Mouse (Mus musculus): Measurements from ENCODE around the gene Cd248.

Gene Cd248

DNA sequence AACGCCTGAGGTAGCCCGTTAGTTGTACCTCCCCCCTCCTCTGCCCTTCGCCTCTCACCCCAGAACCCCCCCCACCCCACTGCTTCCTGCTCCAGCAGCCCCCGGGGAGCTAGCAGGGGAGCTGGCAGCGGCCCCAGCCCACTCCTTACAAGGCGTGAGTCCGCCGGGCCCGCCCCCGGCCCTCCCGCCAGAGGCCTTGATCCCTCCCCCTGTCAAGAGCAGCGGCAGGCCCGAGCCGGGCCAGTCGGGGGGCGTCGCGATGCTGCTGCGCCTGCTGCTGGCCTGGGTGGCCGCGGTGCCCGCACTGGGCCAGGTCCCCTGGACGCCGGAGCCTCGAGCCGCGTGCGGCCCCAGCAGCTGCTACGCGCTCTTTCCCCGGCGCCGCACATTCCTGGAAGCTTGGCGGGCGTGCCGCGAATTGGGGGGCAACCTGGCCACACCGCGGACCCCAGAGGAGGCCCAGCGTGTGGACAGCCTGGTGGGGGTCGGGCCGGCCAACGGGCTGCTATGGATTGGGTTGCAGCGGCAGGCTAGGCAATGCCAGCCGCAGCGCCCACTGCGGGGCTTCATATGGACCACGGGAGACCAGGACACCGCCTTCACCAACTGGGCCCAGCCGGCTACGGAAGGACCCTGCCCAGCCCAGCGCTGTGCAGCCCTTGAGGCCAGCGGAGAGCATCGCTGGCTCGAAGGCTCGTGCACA is at the start of gene Cd248:
TSS of gene Cd248 (plus strand) at position 212 of the 703 bp plus-strand sequence.
- peak in 1 of 2 experiments; percentile 76 for DNase-seq (ENCODE audit: low spot score in 2 of 2)

DNA sequence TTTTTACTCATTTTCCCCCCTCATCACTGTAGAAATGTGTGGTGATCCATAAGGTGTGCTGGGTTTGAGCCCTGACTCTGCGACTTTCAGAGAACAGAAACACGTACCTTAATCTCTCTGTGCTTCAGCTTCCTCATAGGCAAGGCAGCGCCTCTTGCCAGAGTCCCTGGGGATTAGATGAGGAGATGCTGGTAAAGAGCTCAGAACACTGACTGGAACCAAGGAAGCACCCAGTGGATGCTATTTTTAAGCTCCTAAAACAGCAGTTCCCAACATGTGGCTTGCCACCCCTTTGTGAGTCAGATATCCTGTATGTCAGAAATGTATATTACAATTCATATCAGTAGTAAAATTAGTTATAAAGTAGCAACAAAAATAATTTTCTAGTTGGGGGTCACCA is 49.7 kb upstream of the Cd248 start:
- DNase-seq (ENCODE audit: low spot score in 2 of 2), result no peak

DNA sequence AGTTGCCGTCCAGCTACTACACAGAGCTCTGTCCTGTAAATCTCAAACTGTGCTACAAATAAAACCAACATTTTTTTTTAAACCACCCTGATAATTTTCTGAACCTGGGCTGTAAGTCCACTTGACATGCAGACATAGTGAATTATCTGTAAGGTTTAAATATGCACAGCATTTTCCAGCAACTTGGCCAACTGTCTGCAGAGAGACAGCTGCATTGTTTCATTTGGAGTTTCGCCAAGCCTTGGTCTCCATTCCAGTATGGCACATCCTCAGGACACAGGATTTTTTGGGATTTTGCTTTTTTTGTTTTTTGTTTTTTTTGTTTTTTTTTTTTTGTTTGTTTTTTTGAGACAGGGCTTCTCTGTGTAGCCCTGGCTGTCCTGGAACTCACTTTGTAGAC is 46.5 kb upstream of the Cd248 start:
- DNase-seq (ENCODE audit: low spot score in 2 of 2), result no peak

DNA sequence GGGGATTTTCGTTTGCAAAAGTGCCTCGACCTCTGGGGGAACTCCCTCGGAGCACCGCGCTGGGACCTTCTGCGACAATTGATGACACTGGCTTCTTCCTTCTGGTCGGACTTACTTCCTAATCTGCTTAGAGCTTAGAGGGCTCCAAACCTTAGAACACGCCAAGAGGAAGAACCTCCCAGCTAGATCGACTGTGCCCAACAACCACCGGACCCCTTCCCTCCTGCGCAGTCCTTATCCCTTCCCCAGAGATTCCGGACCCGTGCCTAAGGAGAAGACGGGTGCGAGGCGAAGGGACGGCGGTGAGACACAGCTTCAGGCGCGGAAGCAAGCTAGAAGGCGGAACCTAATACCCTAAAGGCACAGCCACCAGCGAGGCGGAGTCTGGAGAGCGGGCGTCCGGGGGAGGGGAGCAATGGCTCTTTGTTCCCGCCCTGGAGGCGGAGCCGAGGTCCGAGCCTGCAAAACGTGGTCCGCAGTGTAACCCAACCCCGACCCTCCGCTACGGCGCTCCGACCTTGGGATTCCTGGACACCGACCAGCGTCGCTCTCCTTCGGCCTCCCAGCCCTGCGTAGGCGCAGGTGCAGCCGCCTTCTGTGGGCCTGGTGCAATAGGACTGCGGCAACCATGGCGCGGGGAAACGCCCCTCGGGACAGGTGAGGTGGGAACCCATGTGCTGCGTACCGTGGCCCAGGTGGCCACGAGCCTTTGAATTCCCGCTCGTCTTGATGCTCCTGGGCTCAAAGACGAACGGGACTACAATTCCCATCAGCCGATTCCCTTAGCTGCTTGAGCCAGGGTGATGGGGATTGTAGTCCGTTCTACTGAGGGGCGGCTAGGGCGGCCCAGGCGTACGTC is 44.0 kb upstream of the Cd248 start, which contains the start of gene Slc29a2:
TSS of gene Slc29a2 (plus strand) at position 240 of the 859 bp plus-strand sequence.
- DNase-seq (ENCODE audit: low spot score in 2 of 2), result peak; percentile 86 to 93

DNA sequence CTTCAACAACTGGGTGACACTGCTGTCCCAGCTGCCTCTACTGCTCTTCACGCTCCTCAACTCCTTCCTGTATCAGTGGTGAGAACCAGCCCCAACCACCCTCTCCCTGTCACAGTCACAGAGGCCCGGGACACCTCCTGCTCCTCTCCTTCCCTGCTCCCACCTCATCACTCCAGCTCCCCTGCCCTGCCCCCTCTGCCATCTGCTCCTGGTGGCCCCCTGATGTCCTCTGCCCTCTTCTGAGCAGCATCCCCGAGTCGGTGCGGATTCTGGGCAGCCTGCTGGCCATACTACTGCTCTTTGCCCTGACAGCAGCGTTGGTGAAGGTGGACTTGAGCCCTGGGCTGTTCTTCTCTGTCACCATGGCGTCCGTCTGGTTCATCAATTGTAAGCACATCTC is 41.8 kb upstream of the Cd248 start:
- DNase-seq (ENCODE audit: low spot score in 2 of 2), result no peak

DNA sequence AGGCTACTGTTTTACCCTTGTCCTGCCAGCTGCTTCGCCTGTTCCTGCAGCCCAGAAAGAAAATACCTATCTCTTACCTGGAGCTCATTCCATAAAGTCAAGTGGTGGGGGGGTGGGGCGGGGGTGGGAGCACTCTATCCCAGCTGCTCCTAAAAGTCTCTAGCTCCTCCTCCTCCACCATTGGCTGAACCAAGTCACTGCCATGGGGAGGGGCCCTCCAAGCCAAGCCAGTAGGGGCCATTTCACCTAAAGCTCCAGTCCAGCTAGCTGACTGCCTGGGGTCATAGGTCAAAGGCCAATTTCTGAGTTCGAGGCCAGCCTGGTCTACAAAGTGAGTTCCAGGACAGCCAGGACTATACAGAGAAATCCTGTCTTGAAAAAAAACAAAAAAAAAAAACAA is 35.2 kb upstream of the Cd248 start:
- DNase-seq (ENCODE audit: low spot score in 2 of 2), result no peak

DNA sequence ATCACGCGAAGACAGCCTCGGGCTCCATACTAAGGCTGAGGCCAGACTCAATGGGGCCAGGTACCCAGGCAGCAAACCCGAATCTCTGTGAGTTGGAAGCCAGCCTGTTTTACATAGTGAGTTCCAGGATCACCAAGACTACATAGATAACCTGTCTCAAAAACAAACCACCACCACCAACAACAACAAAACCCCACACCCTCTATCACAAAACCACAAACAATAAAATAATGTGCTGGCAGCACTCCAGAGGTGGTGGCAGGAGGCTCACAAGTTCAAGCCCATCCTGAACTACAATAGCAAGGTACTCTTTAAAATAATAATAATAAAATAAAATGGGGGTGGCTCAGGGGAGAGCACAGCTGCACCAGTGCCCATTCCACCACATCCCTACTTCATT is 31.3 kb upstream of the Cd248 start:
- no peak for DNase-seq (ENCODE audit: low spot score in 2 of 2)

DNA sequence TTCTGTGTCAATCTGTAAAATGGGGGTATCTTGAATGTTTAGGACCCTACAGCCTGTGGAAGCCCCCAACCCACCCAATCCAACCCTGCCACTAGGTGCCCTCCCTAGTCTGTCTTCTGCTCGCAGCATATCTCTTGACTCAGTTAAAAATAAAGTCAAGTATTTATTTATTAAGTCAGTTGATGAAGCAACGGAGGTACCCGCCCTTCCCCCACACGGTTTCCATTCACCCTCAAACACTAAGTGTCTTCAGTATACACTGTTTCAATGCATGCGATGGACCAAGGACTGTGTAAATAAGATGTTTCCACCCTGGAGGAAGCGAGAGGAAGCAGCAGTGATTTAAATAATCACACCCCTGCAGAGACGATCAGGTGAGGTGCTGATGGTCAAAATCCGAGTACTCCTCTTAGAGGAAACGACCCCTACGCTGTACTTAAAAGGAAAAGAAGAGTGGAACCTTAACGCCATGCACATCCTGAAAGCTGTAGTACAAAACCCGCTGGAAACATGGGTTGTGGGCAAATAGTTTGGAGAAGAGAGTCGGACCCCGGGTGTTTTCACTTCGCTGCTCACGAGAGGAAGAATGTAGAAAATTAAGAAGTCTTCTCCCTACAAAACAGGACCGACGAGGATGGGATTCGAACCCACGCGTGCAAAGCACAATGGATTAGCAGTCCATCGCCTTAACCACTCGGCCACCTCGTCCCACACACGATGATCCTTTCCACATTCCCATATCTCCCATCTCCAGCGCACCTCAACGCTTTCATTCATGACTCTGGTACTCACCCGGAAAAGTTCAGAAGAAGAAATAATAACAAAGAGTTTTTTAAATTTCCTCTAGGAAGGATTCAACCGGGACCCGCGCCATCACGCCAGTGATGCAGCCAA is 30.0 kb upstream of the Cd248 start:
- peak; percentile 58 to 69 for DNase-seq (ENCODE audit: low spot score in 2 of 2)

DNA sequence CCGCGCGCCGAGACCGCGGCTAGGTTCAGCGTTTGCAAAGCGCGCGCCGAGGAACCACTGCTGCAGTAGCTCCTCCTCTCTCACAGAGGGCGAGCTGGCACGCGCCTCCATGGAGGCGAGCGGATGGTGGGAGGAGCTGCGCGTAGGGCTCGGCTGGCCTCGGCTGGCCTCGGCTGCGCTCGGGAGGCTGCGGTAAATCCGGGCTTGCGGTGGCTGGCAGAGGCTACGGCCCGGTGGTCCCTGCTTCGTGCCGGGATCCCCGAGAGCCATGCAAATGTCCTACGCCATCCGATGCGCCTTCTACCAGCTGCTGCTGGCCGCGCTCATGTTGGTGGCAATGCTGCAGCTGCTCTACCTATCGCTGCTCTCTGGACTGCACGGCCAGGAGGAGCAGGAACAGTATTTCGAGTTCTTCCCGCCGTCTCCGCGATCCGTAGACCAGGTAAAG is 29.1 kb upstream of the Cd248 start, which contains the start of the genes B4gat1 and AC124502.3:
TSS of gene B4gat1 (plus strand) at position 118 of the 448 bp plus-strand sequence.
TSS of gene AC124502.3 (plus strand) at position 183 of the 448 bp plus-strand sequence.
- DNase-seq (ENCODE audit: low spot score in 2 of 2), result peak; percentile 81 to 87

DNA sequence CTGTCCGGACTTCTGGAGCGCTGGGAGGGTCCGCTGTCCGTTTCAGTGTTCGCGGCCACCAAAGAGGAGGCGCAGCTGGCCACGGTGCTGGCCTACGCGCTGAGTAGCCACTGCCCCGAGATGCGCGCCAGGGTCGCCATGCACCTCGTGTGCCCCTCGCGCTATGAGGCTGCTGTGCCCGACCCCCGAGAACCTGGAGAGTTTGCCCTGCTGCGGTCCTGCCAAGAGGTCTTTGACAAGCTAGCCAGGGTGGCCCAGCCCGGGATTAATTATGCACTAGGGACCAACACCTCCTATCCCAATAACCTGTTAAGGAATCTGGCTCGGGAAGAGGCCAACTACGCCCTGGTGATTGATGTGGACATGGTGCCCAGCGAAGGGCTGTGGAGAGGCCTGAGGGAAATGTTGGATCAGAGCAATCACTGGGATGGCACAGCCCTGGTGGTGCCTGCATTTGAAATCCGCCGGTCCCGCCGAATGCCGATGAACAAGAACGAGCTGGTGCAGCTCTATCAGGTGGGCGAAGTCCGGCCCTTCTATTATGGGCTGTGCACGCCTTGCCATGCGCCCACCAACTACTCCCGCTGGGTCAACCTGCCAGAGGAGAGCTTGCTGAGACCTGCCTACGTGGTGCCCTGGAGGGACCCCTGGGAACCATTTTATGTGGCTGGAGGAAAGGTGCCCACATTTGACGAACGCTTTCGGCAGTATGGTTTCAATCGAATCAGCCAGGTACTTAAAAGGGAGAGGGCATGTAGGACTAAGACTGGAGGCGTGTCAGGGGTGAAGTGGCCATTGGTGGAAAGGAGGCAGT is 28.4 kb upstream of the Cd248 start:
- DNase-seq (ENCODE audit: low spot score in 2 of 2), result no peak

DNA sequence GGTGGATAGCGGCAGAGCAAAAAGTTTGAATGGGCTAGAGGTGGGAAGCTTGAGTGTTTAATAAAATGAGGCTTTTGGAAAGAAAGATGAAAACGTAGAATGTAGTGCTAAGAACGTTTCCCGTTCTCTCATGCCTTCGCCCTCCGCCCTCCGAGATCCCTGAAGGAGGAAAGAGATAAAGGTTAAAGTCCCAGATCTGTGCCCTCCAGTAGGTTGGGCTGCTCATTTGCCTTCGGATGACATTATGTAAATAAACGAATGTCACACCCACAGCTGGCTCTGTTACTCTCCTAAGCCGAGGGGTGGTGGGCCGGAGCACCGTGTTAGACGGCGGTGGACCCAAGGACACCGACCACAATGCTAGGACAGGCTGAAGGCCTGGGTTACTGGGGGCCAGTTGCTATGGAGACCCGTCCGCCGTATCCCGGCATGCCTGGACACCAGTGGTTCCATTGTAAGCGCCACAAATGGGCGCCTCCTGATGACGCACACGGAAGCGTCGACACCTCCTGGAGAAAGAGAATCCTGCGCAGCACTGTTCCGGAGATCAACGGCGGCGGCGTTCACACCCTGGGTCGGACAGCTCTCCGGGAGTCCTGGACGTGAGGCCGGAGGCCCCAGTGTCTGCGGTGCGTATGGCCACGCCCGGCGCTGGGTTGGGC is 26.9 kb upstream of the Cd248 start, which contains the start of gene Brms1:
TSS of gene Brms1 (plus strand) at position 493 of the 662 bp plus-strand sequence.
- peak; percentile 86 to 89 for DNase-seq (ENCODE audit: low spot score in 2 of 2)

DNA sequence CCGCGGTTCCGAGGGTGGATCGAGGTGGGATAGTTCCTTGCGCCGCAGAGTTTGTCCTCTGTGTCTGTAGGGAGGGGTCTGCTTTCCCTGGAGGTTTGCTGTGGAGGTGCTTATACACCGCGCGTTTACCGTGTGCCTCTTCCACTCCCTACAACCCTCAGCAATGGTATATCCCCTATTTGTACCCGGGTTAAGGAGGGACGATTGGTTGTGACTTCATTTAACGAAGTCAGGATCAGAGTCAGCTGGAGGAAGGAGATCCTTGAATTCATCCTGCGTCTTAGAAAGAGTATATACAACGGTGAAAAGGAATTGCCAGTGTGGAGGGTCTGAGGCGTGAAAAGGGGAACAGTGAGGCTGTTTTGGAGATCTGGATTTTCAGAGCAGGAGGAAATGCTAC is 26.3 kb upstream of the Cd248 start:
- no peak for DNase-seq (ENCODE audit: low spot score in 2 of 2)

DNA sequence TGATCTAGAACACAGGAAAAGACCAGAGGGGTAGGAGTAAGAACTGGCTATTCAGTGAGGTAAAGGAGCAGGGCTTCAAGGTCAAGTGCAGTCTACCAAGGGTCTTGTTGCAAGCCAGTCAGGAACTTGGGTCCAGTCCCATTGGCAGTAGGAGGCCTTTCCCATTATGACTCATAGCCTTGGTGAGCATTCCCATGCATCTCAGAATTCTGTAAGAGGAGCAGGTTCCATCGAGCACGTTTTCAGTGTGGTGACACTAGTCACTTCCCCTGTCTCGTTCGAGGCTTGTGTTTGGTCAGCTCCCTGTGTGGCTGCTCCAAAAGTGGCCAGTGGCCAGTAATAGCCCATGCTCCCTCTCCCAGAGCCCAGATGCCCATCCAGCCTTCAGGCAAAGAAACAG is 22.3 kb upstream of the Cd248 start:
- DNase-seq (ENCODE audit: low spot score in 2 of 2), result no peak

DNA sequence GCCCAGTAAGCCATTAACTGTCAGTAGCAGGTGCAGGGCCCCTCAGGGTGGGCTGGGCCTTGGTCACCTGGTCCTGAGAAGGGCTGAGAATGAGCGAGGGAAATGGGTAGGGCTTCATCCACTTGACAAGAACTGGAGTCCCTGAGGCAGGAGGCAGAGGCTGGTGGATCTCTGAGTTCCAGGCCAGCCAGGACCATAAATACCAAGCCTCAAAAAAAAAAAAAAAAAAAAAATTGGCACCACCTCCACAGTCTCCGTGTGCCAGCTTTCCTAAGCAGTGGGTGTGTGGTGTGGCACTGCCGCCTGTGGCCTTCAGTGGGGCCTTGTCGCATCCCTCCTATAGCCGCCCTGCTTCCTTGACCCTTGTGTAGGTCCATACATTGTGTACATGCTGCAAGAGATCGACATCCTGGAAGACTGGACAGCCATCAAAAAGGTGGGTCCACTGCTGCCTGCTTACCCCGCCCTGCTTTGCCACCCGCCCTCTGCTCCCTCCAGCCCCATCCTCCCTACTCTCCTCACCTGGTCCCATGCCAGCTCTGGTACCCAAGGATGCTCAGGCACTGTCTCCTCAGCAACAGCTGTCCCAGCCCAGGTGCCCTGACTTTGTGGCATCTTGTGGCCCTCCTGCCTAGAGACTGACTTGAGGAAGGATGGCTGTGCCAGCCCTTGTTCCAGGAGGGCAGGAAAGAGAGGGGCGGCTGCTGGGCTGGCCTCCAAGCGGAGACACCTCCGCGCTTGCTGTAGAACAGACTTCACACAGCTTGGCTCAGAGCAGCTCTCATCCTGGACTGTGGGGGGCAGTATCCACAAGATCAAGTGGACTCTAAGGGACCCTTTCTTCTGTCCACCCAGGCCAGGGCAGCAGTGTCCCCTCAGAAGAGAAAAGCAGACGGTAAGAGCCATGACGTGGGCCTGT is 19.5 kb upstream of the Cd248 start:
- DNase-seq (ENCODE audit: low spot score in 2 of 2), result no peak

DNA sequence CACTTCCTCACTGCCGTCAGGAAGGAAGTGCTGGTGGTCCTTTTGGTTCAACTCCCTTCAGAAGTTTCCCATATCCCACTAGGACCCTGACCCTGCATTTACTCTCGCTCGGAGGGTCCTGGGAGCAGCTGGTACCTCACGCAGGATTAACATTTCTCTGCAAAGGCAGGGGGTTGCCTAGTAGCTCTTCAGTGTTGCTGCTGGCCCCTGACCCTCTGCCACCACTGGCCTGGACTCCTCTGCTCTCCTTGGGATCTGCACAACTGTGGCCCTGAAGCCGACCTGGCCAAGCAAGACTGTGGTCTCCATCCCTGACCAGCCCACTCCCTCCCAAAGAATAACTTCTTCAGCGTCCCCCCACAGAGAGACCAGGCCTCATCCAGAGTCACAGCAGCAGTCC is 18.6 kb upstream of the Cd248 start:
- DNase-seq (ENCODE audit: low spot score in 2 of 2), result no peak

DNA sequence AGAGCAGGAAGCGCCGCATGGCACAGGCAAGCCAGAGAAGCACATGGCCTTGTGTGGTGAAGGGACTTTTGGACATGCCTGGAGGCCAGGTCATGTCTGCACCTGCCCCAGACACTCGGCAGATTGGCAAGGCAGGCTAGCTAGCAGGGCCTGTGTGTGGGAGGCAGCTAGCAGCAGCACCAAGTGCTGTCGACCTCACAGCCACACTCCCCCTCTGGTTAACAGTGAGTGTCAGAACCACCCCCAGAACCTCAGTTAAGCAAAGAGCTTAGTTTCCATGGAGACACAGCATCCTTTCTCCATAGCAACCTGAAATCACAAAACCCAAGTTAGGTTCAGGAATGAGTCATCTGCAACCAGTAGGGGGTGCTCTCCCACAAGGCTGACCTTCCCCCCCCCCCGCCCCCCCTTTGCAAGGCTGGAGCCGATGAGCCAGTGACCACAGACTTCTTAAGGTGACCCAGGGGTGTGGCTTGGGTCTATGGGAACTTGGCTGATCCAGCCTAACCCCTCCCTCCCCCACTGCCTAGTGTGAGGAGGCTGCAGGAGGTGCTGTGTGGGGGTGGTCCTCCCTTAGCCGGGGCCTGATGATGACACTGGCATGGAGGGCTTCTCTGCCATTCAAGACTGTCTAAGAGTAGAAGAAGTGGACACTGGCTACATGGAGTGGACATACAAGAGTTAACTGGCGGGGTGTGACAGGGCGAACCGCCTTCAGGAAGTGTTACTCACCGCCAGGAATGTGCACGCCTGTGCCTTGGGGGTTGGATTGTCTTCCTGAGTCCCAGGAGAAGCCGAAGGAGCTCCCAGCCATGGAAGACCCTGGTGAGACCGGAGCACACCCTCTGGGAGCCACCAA is 17.6 kb upstream of the Cd248 start, which contains the start of gene Rin1:
TSS of gene Rin1 (plus strand) at position 435 of the 859 bp plus-strand sequence.
- peak; percentile 71 to 78 for DNase-seq (ENCODE audit: low spot score in 2 of 2)

DNA sequence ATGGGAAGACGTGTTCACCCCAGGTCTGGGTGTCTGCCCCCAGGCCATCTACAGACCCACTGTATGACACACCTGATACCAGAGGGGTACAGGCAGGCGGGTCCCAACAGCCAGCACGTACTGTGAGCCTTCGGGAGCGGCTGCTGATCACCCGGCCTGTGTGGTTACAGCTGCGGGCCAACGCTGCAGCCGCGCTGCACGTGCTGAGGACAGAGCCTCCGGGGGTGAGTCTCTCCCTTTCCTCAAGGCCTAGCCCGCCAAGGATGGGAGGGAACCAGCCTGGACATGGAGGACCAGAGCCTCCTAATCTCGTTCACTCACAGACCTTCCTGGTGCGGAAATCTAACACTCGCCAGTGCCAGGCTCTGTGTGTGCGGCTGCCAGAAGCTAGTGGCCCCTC is 16.8 kb upstream of the Cd248 start:
- no peak for DNase-seq (ENCODE audit: low spot score in 2 of 2)

DNA sequence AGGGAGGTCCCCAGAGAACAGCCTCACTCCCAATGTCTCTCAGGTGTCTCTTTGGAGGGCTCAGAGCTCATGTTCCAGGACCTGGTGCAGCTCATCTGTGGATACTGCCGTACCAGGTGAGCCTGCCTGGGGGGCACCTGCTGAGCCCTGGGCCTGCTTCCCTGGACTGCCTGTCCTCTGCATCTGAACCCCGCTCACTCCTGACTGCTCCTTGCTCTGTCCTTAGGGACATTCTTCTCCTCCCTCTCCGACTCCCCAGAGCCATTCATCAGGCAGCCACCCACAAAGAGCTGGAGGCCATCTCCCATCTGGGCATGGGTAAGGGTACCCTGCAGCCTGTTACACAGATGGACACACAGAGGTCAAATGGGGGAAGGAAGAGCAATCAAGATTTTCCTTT is 16.4 kb upstream of the Cd248 start:
- DNase-seq (ENCODE audit: low spot score in 2 of 2), result no peak

All from urinary bladder, postnatal 36 days (tissue).